Mouse (Mus musculus) Patski (cell line): ENCODE measurements at regions not wholly inside any gene's neighbourhood (a gene's known extent, or its start where the extent isn't known, plus 50 kb on each side); places are given as distances from the start of the nearest gene placed in this dataset.
A peak's percentile ranks its signal among the peaks of the same experiment; 100 is the strongest.

Experiments used
- ATAC-seq: fragments of 100-300 bp; one replicate; pipeline ENCODE4 v1.8.0; 2021
- CTCF ChIA-PET: fragments of 350-600 bp; sonication (Branson Sonifier 250); formaldehyde crosslinking; loops from one replicate; lab custom pipeline; 2022; ENCODE audit warnings: inconsistent platforms; lab: Charles Lee
- POLR2A ChIA-PET: fragments of 350-600 bp; sonication (Branson Sonifier 250); formaldehyde crosslinking; loops from one replicate; lab custom pipeline; 2022; ENCODE audit warnings: antibody characterized with exemption, inconsistent platforms; lab: Charles Lee
- DNase-seq: peaks from one replicate; pipeline ENCODE4 v3.0.0-alpha.2; 2011; ENCODE audit warnings: low read depth, low spot score
- H3K27me3 ChIP-seq: fragments of 371-371 bp; one replicate; pipeline ENCODE4 v1.5.1; 2021
- CTCF ChIP-seq: fragments of 100-300 bp; IDR thresholded peaks from one replicate; pipeline ENCODE4 v1.5.1; 2021
- in situ Hi-C: fragments of 300-500 bp; cut with MboI; formaldehyde crosslinking; loops from 3 replicates; pipeline ENCODE4 v1.11.1; 2018; ENCODE audit warnings: low pct_unique_long_range_greater_than_20kb, mixed read lengths

DNA sequence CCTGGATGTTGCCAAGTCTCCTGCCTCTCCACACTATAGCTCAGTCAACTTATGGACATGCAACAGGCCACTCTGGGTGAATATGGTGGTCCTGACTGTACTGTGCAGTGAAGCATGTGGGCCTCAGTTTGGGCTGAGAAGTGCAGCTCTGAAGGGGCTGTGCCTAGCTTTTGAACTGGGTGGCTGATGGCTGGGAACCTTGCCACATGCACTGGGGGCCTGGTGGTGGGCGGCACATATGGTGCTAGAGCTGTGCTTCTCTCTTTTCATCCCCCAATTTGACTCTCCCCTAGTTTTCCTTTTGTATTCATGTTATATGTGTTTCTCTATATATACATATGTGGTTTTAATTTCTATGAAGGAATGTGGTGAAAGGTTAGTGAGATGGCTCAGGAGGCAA lies 2144.2 kb upstream of the Lrrc6 start:
- POLR2A ChIA-PET, result no interaction called here
- H3K27me3 ChIP-seq, result no peaks in the 10 kb centered on the region
- DNase-seq, result no peak
- in situ Hi-C loops, result no loop called here
- CTCF ChIA-PET, result no interaction called here
- ATAC-seq, result no peak
- no peak for TF ChIP-seq CTCF

DNA sequence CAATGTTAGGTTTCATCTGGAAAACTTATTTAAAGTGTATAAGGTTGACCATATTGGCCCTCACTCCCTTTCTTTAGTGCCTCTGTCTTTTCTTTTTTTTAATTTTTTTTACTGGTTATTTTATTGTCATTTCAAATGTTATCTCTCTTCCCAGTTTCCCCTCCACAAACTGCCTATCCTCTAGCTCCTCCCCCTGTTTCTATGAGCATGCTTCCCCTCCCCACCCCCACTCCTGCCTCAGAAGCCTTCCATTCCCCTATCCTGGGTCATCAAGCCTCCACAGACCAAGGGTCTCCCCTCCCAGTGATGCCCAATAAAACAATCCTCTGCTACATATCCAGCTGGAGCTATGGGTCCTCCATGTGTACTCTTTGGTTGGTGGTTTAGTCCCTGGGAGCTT lies 2134.9 kb upstream of the Lrrc6 start:
- POLR2A ChIA-PET, result no interaction called here
- no peaks in the 10 kb centered on the region for H3K27me3 ChIP-seq
- no peak for DNase-seq
- CTCF ChIA-PET, result no interaction called here
- no peak for TF ChIP-seq CTCF
- no peak for ATAC-seq
- in situ Hi-C loops, result no loop called here

DNA sequence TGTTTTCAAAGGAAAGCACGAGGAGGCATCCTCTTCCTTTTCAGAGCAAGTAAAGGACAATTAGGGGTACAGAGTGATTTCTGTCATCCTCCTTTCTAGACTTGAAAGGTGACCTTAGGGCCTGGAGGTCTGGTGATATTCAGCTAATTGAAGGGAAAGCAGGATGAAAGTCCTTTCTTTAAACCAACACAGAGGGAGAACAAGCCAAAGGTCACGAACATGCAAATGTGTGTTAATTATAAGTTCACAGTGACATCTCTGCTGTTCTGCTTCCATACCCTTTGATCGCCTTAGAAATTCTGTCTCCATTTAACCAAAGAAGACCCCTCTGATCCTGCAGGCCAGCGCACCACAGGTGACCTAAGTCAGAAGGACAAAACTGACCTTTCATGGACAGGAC lies 2126.3 kb upstream of the Lrrc6 start:
- no peak for ATAC-seq
- no peak for TF ChIP-seq CTCF
- in situ Hi-C loops, result no loop called here
- ChIA-PET POLR2A (no interaction called here), CTCF (no interaction called here)
- DNase-seq, result no peak
- H3K27me3 ChIP-seq, result peaks cover 3% of the 10 kb centered on the region

DNA sequence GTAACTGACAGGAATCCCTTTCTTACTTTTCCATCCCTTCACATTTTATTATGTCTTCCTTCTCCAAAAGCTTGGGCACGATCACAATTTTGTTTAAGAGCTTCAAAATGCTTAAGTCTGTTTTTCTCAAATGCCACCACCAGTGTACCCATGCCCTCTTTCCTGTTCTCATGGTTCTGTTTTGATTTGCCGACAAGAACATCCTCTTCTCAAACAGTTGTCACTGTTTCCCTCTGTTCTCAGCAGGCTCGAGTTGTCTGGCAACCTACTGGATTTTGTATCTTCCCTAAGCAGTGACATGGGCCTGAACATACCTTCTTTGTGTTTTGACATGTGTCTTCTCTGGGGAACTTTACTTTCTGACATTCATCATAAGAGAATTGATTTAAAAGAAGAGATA lies 2124.1 kb upstream of the Lrrc6 start:
- DNase-seq (no peak), ATAC-seq (no peak)
- peaks cover 3% of the 10 kb centered on the region for H3K27me3 ChIP-seq
- CTCF ChIA-PET, result no interaction called here
- POLR2A ChIA-PET, result no interaction called here
- no peak for TF ChIP-seq CTCF
- in situ Hi-C loops, result no loop called here

DNA sequence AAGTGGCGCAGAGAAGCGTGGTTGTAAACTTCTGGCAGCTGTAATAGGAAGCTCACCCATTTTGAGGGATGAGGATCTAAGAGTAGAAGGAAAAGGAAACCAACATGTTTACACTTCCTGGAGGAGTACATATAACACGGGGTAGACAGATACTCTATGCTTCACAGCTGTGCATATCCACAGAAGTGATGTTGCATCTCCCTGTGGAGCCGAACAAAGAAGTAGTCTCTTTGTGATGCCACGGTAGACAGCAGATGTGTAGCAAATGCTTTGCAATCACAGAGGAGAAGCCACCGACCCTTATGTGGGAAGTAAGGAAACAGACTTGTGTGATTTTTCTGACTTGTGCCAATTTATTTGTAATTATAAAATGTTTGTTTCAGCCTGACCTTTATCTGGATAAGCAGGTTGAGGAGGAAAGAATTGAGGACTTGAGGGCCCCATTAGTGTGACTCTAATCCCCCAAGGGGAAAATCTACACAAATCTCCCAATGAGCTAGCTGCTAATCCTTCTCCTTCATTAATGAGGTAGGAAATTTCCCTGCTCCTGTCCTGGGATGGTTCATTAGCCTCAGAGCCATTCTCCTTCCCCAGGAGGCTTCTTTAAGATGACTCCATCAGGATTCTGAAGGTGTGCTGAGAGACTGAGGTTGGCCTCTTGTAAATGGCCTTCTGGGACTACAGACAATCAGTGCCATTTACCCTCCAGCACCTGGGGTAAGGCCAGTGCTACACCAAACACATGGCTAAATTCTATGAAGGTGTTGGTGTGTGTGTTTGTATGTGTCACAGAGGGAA lies 2119.9 kb upstream of the Lrrc6 start:
- no peak for TF ChIP-seq CTCF
- peaks cover 6% of the 10 kb centered on the region for H3K27me3 ChIP-seq
- ChIA-PET CTCF (no interaction called here), POLR2A (no interaction called here)
- ATAC-seq, result no peak
- no peak for DNase-seq
- in situ Hi-C loops, result no loop called here

DNA sequence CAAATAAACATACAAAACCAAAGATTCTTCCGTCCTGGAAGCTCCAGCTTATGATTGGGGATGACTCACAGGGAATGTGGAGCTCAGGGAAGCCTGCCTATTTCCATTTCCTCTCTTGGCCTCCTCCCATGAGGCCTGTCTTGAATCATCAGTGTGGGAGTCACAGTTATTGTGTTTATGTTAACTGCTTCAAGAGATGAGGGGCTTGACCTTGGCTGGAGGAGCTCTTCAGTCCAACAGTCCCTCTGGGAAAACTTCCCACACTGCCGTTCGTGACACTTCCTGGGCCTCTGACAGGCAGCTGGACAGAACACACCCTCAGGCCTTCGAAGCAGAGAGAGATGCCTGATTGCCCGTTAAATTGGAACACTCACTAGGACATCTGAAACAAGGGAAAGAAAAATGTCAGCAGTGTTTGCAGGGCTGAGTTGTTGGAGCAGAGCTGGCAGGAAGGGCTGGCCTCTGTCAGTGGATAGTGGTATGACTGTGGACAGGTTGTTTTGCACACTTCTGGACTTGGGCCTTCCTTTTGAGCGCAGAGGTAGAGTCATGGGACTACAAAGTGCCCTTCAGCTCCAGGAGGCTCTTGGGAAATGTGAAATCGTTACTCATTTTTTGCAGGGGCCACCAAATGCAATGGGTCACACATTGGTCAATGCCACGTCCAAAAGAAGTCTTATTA lies 2105.5 kb upstream of the Lrrc6 start:
- CTCF ChIA-PET, result no interaction called here
- no peak for TF ChIP-seq CTCF

DNA sequence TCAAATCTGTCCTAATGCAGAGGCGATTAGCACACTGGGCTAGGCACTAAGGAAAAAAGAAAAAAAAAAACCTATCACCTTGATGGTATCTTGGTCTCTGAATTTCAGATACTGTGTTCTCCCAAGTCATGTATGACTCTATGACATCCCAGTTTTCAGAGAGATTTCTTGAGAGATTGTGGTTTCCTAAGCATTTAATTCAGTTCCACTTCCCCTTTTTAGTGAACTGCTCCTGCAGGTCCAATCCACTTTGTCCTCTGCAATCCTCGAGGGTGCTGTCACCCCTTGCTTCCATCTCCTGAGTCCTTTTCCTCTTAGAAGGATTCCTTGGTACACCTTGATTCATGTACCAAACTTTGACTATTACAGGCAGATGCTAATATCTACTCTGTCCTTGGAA lies 2104.8 kb upstream of the Lrrc6 start:
- in situ Hi-C loops, result no loop called here

More for the DNA sequence above, 2105.5 kb upstream of the Lrrc6 start:
- no peaks in the 10 kb centered on the region for H3K27me3 ChIP-seq
- POLR2A ChIA-PET, result no interaction called here
- ATAC-seq (peak; percentile 21), DNase-seq (no peak)
- in situ Hi-C loops, result no loop called here

DNA sequence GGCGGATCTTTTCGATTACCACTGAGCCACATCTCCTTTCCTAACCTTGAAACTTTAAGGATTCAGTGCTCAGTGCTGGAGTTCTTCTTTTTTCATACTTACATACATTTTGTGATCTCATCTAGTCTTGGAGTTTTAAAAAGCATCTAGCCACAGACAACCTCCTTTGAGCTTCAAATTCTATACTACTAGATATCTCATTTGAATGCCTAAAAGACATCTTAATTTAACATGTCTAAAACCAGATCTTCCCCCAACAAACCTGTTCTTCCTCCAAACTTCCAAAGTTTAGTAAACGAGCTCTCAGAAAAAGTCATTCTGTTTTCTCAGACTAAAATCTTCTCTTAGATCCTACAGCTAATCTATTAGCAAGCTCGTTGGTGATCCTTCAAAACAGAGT lies 2081.5 kb upstream of the Lrrc6 start:
- no peak for ATAC-seq
- peaks cover 23% of the 10 kb centered on the region for H3K27me3 ChIP-seq
- in situ Hi-C loops, result no loop called here
- CTCF ChIA-PET, result no interaction called here
- POLR2A ChIA-PET, result no interaction called here
- no peak for TF ChIP-seq CTCF
- no peak for DNase-seq

More for the DNA sequence above, 2104.8 kb upstream of the Lrrc6 start:
- DNase-seq (no peak), ATAC-seq (no peak)
- CTCF ChIA-PET, result no interaction called here
- H3K27me3 ChIP-seq, result no peaks in the 10 kb centered on the region
- POLR2A ChIA-PET, result no interaction called here
- no peak for TF ChIP-seq CTCF

DNA sequence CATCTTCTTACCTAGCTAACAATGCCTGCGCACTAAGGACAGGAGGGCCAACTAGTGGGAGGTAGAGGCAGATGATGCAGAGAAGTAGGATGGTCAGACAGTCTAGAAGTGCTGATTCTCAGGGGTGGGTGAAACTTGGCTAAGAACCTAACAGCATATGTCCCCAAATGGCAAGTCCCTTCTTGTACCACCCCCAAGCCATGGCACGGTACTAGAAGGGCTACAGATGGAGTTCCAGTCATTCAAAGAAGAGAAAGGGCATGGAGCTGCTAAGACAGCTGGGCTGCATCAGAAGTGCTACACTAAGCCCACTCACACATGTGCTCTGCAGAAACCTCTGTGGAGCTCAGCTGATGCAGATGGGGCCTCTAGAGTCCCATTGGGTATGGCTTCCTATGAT lies 2078.8 kb upstream of the Lrrc6 start:
- H3K27me3 ChIP-seq, result peaks cover 23% of the 10 kb centered on the region
- in situ Hi-C loops, result no loop called here
- CTCF ChIA-PET, result no interaction called here
- POLR2A ChIA-PET, result no interaction called here
- no peak for ATAC-seq
- no peak for DNase-seq
- TF ChIP-seq CTCF, result no peak

DNA sequence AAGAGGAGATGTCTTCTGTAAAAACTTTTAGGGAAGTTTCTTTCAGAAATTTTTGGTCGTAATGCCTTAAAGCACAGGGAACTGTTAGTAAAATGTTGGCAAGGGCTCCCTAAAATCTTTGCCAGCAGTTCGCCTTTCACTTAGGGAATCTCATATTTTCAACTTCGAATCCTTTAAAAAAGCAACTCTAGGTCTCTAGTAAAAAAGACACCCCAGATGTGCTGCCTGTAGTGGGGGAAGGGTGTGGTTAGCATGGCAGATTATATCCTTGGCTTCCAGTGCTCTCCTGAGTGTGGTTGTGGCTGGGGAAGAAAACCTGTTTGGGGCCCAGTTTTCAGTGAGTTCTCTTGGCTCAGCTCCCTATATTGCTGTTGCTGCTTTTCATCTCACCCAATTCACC lies 2059.9 kb upstream of the Lrrc6 start:
- POLR2A ChIA-PET, result no interaction called here
- no peak for DNase-seq
- no peaks in the 10 kb centered on the region for H3K27me3 ChIP-seq
- TF ChIP-seq CTCF, result no peak
- in situ Hi-C loops, result no loop called here
- ATAC-seq, result no peak
- CTCF ChIA-PET, result interaction anchor here (0.6 to 1.5 kb wide), 3 partner anchors 12 to 985 kb away, joined by 3 read pairs; no protein-coding TSS in a partner anchor

DNA sequence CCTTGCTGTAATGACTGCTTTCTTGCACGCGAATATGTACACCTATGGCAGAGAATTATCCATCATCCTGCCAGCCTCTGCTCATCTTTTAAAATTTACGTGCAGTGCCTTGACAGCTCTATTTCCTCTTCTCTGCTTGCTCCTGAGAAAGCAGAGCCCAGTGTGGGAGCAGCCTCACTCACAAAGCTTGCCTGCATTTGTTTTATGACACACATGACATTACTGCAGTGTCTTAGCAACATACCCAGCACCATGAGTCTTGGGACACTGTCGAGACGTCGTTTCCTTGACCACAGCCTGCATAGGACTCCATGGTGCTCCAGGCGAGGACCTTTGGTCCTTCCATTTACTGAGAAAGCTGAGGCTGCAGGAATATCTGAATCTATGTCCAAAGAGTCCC lies 2055.4 kb upstream of the Lrrc6 start:
- peaks cover 8% of the 10 kb centered on the region for H3K27me3 ChIP-seq
- in situ Hi-C loops, result no loop called here
- no peak for TF ChIP-seq CTCF
- ChIA-PET CTCF (no interaction called here), POLR2A (no interaction called here)
- ATAC-seq (no peak), DNase-seq (no peak)
